Comparison of ENCODE assay signal across 8 mouse cellular contexts in the genomic region with DNA sequence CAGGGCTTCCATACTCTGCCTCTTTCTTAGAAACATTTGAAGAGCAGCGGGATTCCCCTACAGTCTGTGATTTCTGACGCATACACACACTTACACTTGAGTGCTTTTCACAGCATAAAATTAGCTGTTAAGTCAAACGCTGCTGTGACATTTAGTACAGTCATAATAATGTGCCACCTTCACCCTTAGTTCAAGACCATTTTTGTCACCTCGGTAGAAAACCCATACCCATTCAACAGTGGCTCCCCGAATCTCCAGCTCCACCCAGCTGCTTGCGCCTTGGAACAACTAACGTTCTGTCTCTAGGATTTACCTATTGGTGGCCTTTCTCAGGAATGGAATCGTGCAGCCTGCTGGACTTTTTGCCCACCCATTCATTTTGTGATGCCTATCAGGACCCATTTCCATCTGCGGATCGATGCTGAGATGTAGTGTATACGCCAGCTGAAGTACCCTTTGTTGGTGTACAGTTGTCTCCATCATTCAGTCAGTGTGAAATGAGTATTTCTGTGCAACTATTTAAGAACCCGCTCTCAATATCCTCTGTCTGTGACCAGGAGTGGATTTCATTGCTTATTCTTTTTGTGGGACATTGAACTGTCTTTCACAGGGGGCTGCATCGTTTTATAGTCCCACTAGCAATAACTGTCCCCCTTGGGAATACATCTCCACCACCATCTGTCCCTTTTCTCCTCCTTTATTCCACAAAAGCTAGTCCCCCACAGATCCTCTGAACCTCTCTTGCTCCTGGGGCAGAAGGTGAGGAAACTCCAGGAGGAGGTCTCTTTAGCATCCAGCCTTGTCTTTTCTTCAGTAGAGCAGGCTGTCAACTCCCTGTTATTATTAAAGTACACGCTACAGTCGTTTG. TPM values are rescaled to one million over a fixed set of nuclear protein-coding genes. Genes with fewer than 3 reads are reported as not detected.
DNase-seq lines count a peak whose midpoint lies in the region; ATAC-seq and TF ChIP-seq lines count a peak whose summit lies in the region.

No protein-coding gene starts in this region.

- no peak for TF ChIP-seq POLR2A in testis, adult 2 months (IDR thresholded peaks at IDR 0.05; ENCODE audit: control insufficient read depth, low read depth, low read length)
- TF ChIP-seq POLR2A in small intestine, adult 2 months (IDR thresholded peaks at IDR 0.05; ENCODE audit: low read depth, low read length): no peak

- peak overlapping the region; percentile 51 for H3K4me2 ChIP-seq in limb, embryonic 11.5 days (ENCODE audit: low read depth, severe bottlenecking)

- whole genome bisulfite sequencing in limb, embryonic 11.5 days: 26% methylated on average over 15 of the region's 15 CpGs
- WGBS in small intestine, adult 2 months: 52% methylated on average over 15 of the region's 15 CpGs

- DNase-seq in embryo, embryonic 10.5 days (ENCODE audit: low spot score): peak; percentile 45
- DNase-seq in embryo, embryonic 9.5 days (ENCODE audit: extremely low spot score): no peak
- DNase-seq in testis, postnatal 10 days (ENCODE audit: low spot score): no peak
- DNase-seq in limb, embryonic 11.5 days (ENCODE audit: low spot score): peak; percentile 43
- no peak for DNase-seq in urinary bladder, adult 2 months (ENCODE audit: low spot score)
- no peak for DNase-seq in kidney, postnatal 25 days

- H3K4me3 ChIP-seq in testis, adult 2 months (ENCODE audit: control insufficient read depth, low read depth, low read length): peak overlapping the region; percentile 82; the same call in 1 of the 2 replicates
- H3K4me3 ChIP-seq in limb, embryonic 11.5 days (ENCODE audit: low read depth, low read length): peak overlapping the region; percentile 27
- H3K4me3 ChIP-seq in small intestine, adult 2 months (ENCODE audit: low read depth, low read length): no peak overlapping the region

- ATAC-seq in limb, embryonic 11.5 days (ENCODE audit: insufficient number of reproducible peaks, low FRiP score, low TSS enrichment, low read depth): no peak

- H3K9me3 ChIP-seq in limb, embryonic 11.5 days (ENCODE audit: control insufficient read depth, low read length): no peaks in the 10 kb centered on the region

- peak overlapping the region; percentile 51 for H3K9ac ChIP-seq in limb, embryonic 11.5 days (ENCODE audit: low read length)

- H3K4me1 ChIP-seq in testis, adult 2 months (ENCODE audit: control insufficient read depth, insufficient read depth, low read length): peaks cover 19% of the 10 kb centered on the region
- peaks cover 35% of the 10 kb centered on the region for H3K4me1 ChIP-seq in limb, embryonic 11.5 days (ENCODE audit: control insufficient read depth, insufficient read depth, low read length)
- peaks cover 14% of the 10 kb centered on the region for H3K4me1 ChIP-seq in small intestine, adult 2 months (ENCODE audit: control insufficient read depth, insufficient read depth, insufficient read length, low read length)

- no peaks in the 10 kb centered on the region for H3K36me3 ChIP-seq in testis, adult 2 months (ENCODE audit: control insufficient read depth, insufficient read depth, low read length)
- no peaks in the 10 kb centered on the region for H3K36me3 ChIP-seq in limb, embryonic 11.5 days (ENCODE audit: control insufficient read depth, insufficient read depth, low read length)
- no peaks in the 10 kb centered on the region for H3K36me3 ChIP-seq in small intestine, adult 2 months (ENCODE audit: control insufficient read depth, insufficient read depth, low read length)

- peak overlapping the region; percentile 77 for H3K27ac ChIP-seq in testis, adult 2 months (ENCODE audit: control insufficient read depth, insufficient read depth, low read depth, low read length)
- H3K27ac ChIP-seq in limb, embryonic 11.5 days (replicated peaks; ENCODE audit: low read depth, low read length): peak overlapping the region; percentile 89
- peak overlapping the region; percentile 24; the same call in 1 of the 2 replicates for H3K27ac ChIP-seq in small intestine, adult 2 months (ENCODE audit: insufficient read depth, low read depth, low read length)

- H3K27me3 ChIP-seq in testis, adult 2 months (ENCODE audit: control insufficient read depth, insufficient read depth, low read length): no peaks in the 10 kb centered on the region
- H3K27me3 ChIP-seq in limb, embryonic 11.5 days (ENCODE audit: control insufficient read depth, insufficient read depth, low read length): no peaks in the 10 kb centered on the region
- H3K27me3 ChIP-seq in small intestine, adult 2 months (ENCODE audit: control insufficient read depth, insufficient read depth, low read length): no peaks in the 10 kb centered on the region

- TF ChIP-seq CTCF in testis, adult 2 months (IDR thresholded peaks at IDR 0.05; ENCODE audit: control insufficient read depth, insufficient read depth, insufficient replicate concordance, low read depth, low read length): no peak
- no peak for TF ChIP-seq CTCF in small intestine, adult 2 months (IDR thresholded peaks at IDR 0.05; ENCODE audit: extremely low read depth, insufficient read length, insufficient replicate concordance, low read depth, low read length)

RNA-seq across cellular contexts. Expression of a gene that starts 10.1 kb away (rescaled TPM):
- polyA plus RNA-seq in testis, adult 2 months (2012; rRNA removed): 60.9 and 71.6 TPM in 2 replicates
- 309 and 322 TPM in 2 replicates for polyA plus RNA-seq in limb, embryonic 11.5 days (2014; fragmentation: Nextera tagmentation; extraction: Ambion mirVana)
- 20.5 and 23.6 TPM in 2 replicates for polyA plus RNA-seq in small intestine, adult 2 months (2012; rRNA removed)
- polyA plus RNA-seq in urinary bladder, adult 2 months (2012; rRNA removed): 121 and 151 TPM in 2 replicates

RNA-seq across cellular contexts. Expression of a gene that starts 49.5 kb away (rescaled TPM):
- polyA plus RNA-seq in testis, adult 2 months (2012; rRNA removed): 0.22 and 0.37 TPM in 2 replicates
- 0.09 TPM in 1 of 2 replicates, not detected in the other for polyA plus RNA-seq in limb, embryonic 11.5 days (2014; fragmentation: Nextera tagmentation; extraction: Ambion mirVana)
- polyA plus RNA-seq in small intestine, adult 2 months (2012; rRNA removed): 0.08 and 0.22 TPM in 2 replicates
- 0.87 and 1.0 TPM in 2 replicates for polyA plus RNA-seq in urinary bladder, adult 2 months (2012; rRNA removed)

Comparison
In these comparisons a context has a peak if more than half of its experiments do, and no peak if none do; other contexts are left out.
1. DNase-seq: peak in embryo, embryonic 10.5 days (single experiment) and limb, embryonic 11.5 days (single experiment); none in embryo, embryonic 9.5 days (single experiment), testis, postnatal 10 days (single experiment), urinary bladder, adult 2 months (single experiment) and kidney, postnatal 25 days (0 of 2).
2. H3K27ac ChIP-seq: peak in every context shown above with its lines; median percentile 89 in limb, embryonic 11.5 days; 77 in testis, adult 2 months; 24 in small intestine, adult 2 months.